Mouse (Mus musculus) heart, postnatal 14 days (tissue): ENCODE data around the gene Upf2. TPM values are rescaled to one million over a fixed set of nuclear protein-coding genes. Genes with fewer than 3 reads are reported as not detected.
"Not testable (repeated sequence)": the region's sequence is repeated elsewhere in the genome, so short reads cannot be mapped to it uniquely, and the experiment has no call there.

Experiments used
- DNase-seq, 2 experiments: peaks; one replicate each; pipeline ENCODE4 v3.0.0; 2021 to 2022
- intact Hi-C: fragments of 180-260 bp; cut with DNase I; formaldehyde crosslinking; loops from one replicate; pipeline ENCODE4 v1.15.1; 2025
- total RNA-seq, 2 experiments: library from RNA; stranded (reverse); gene quantifications; 2 replicates each; pipeline ENCODE4 v1.2.3; 2021

The Upf2 gene
- total RNA-seq, 2 experiments from 2014 or later, result 12.6 to 13.4 TPM

DNA sequence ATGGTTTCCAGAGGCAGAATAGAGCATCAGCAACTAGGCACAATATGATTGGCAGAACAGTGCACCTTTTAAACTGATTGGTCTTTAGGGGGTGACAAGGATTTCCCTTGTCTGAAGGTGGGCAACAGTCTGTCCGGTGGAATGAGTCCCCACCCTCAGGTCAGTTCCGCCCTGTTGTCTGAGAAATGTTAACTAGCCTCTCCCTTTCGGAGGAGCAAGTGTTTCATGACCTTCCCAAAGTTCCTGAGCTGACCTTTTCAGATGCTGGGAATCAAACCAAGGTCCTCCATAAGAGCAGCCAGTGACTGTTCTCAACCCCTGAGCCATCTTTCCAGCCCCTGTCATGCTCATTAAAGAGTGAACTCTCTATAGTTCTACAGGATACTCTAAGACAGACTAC is 4.4 kb upstream of the Upf2 start:
- DNase-seq, result no peak
- intact Hi-C loops, result no loop called here

DNA sequence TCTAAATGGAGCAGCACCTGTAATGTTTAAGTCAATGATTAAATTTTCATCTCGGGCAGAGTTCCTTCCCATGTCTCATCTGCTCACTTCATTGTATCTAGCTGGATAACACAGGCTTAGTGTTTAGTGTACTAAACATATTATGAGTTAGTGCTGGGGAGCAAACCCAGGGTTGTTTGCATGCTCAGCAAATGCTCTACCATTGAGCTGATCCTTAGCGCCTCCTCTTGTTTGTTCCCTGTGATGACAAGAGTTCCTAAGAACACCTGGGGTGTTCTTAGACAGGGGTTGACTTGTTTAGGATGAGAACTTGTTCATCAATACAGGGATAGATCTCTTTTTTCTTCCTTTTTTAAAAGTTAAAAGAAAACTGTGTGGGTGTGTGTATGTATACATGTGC is 2.3 kb upstream of the Upf2 start:
- intact Hi-C loops, result no loop called here
- no peak for DNase-seq

GRCm38 (mm10) chr2:5949821-5950220 is 1.4 kb upstream of the Upf2 start:
- not testable (repeated sequence) for DNase-seq
- intact Hi-C loops, result loop anchor here (2.0 kb wide), 1 partner anchor 55 kb away; the partner anchor contains the start of gene Sec61a2

DNA sequence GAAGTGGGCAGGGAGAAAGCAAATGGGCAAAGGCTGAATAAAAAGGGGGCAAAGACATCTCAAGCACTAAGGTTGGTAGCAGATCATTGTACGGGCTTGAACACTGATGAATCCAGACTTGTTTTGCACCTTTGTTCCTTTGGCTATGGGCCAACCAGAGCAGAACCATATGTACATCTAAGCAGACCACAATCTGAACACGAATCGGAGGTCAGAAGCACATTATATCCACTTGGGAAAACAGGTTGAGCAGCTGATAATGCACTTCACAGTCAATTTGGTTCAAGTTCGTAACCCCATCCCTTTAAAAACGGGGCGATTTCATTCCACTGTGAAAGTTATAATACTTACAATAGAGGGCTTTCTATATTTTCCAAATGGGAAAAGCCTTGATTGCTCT is 964 bp upstream of the Upf2 start:
- peak in 1 of 2 experiments; percentile 19 for DNase-seq
- intact Hi-C loops, result loop anchor here (2.0 kb wide), 1 partner anchor 56 kb away; the partner anchor contains the start of gene Sec61a2

- intact Hi-C loops, result loop anchor here (2.0 kb wide), 1 partner anchor 57 kb away; the partner anchor contains the start of gene Sec61a2
- no peak for DNase-seq
Observed at GRCm38 (mm10) chr2:5951621-5952211, 447 bp downstream of the Upf2 start.

DNA sequence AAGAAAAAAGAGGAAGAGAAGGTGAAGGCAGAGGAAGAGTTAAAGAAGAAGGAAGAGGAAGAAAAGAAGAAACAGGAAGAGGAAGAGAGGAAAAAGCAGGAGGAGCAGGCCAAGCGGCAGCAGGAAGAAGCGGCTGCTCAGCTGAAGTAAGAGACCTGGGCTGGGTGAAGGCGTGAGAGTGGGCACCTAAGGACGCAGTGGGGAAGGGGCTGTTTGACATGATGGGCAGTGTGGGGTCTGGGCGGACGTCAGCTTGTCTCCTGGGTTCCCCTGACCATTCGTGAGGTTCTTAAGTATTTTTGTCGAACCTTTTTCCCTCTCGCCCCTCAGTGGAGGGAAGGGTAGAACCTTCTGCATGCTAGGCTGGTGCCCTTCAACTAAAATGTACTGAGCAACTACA is 6.4 kb downstream of the Upf2 start:
- no peak for DNase-seq
- intact Hi-C loops, result no loop called here

DNA sequence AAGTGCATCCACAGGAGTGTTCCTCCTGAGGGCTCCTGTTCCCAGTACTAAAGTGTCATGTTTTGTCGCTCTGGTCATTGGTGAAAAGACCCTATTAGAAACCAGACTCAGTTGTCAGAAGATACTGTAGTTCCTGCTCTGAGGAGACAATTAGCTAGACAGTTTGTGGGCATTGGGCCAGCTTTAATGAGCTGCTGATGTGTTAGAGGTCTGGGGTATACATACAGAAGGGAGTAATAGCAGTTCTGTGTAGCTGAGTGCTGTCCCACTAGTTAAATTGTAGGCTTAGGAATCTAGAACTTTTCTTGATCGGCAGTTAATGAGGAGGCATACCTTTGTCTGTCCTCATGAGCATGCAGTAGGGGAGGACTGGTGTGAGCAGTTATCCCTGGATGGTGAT is 11.0 kb downstream of the Upf2 start:
- DNase-seq, result no peak
- intact Hi-C loops, result no loop called here

DNA sequence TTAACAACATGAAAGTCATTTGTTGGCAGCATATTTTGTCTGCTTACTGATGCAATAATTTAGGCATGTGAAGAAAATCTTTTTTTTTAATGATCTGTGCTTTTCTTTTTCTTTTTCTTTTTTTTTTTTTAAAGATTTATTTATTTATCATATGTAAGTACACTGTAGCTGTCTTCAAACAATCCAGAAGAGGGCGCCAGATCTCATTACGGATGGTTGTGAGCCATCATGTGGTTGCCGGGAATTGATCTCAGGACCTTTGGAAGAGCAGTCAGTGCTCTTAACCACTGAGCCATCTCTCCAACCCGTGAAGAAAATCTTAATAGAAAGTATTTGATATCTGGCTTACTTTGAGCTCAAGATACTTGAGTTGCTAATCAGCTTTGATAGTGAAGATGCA is 12.5 kb downstream of the Upf2 start:
- DNase-seq, intact Hi-C loops: not testable (repeated sequence)

DNA sequence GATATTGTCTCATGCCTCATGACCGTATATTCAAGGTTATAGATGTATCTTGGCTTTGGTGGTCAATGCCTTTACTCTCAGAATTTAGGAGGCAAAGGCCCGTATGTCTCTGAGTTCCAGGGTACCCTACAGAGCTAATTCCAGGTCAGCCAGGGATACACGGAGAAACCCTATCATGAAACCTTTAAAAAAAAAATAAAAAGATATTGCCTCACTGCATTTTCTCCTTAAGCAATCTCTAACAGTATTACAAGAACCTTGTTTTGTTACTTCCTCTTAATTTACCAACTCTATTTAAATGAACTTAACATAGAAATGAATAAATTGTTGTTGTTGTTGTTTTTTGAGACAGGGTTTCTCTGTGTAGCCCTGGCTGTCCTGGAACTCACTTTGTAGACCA is 14.7 kb downstream of the Upf2 start:
- intact Hi-C loops, result no loop called here
- DNase-seq, result no peak

DNA sequence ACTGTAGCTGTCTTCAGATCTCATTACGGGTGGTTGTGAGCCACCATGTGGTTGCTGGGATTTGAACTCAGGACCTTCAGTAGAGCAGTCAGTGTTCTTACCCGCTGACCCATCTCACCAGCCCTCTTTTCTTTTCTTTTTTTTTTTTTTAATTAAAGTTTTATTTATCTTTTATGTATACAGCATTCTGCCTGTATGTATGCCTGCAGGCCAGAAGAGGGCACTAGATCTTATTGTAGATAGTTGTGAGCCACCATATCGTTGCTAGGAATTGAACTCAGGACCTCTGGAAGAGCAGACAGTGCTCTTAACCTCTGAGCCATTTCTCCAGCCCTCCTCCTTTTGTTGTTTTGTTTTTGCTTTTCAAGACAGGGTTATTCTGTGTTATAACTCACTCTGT is 19.4 kb downstream of the Upf2 start:
- DNase-seq, intact Hi-C loops: not testable (repeated sequence)

DNA sequence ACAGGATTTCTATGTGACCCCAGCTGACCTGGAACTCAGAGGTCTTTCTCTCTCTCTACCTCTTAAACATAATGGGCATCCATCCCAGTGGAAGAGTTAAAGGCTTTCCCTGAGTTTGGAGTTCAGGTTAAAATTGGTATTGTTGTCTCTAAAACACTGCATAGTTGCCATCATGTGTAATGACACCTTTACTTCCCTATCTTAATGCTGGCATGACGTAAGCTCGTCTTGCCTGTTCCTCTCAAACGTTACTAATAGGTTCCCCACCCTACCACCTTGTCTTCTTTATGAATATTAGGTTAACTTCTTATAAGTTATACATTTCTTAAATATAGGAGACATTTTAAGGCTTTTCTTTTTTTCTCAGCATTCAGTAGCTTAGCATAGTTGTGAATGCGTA is 26.3 kb downstream of the Upf2 start:
- DNase-seq, result no peak
- intact Hi-C loops, result no loop called here

DNA sequence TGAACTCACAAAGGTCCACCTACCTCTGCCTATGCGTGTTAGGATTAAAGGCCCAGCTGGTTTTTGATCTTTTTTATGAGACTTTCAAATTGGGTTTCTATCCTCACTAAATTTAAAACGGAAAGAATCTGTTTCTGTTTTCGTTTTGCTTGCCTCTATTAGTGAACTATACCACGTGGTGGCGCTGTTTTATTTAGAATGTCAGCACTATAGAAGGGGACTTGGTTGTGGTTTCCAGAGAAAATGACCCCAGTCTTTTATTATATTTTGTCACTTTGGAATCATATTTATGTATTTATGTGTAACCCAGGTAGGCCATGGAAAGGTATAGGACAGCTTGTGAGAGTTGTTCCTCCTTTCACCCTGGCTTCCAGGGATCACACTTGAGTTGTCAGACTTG is 44.3 kb downstream of the Upf2 start:
- intact Hi-C loops, result loop anchor here (1.0 to 10.0 kb wide), 2 partner anchors 173 to 409 kb away; no protein-coding TSS in a partner anchor
- DNase-seq, result peak; percentile 20 to 67

DNA sequence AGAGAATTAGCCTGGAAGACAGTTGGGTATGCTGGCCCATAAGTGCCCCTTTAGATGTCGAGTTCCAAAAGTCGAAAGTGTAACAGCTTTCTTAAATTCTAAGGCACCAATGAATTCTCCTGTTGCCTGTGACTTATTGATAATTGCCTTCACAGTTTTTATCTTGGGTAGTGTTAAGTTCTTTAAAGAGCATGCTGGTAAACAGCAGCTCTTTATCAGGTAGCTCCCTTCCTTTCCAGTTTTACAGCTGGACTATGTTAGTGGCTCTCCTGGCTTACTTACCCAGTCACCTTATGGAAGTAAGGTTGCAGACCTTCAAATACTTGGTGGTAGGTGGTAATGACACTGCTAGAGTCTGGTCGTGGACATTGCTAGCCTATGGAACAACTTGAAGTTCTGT is 52.7 kb downstream of the Upf2 start:
- DNase-seq, result no peak
- intact Hi-C loops, result no loop called here

DNA sequence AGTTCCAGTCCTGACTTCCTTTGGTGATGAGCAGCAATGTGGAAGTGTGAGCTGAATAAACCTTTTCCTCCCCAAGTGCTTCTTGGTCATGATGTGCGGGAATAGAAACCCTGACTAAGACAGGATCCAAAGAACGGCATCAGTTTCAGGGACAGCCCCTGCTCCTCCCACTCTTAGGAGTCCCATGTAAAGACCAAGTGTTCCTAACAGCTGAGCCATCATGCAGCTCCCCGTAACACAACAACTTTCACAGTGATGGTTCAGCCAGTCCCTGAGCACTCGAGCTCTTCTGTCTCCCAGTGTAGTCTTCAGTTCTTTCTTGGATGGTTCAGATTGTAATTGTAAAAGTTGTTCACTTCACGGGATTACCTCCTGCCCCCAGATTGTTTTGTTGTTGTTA is 63.3 kb downstream of the Upf2 start:
- DNase-seq, result no peak
- intact Hi-C loops, result no loop called here

GRCm38 (mm10) chr2:6015182-6015581 is 63.9 kb downstream of the Upf2 start:
- DNase-seq, intact Hi-C loops: not testable (repeated sequence)

DNA sequence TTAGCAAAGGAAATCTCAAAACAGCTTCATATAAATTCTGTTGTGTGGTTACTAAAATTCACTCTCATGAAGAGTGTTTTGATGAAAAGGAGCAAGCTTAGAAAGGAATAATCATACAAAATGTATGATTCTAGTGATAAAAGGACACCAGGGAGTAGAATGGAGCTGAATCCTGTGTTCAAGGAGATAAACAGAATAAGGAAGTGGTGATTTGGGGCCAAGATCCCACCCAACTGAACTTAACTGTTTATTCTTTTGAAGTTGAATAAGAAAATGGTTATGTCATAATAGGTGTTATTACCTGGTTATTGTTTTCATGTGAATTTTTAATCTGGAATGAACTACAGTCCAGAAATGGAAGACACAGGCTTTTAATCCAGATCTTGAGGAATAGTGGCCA is 69.3 kb downstream of the Upf2 start:
- no peak for DNase-seq
- intact Hi-C loops, result no loop called here

DNA sequence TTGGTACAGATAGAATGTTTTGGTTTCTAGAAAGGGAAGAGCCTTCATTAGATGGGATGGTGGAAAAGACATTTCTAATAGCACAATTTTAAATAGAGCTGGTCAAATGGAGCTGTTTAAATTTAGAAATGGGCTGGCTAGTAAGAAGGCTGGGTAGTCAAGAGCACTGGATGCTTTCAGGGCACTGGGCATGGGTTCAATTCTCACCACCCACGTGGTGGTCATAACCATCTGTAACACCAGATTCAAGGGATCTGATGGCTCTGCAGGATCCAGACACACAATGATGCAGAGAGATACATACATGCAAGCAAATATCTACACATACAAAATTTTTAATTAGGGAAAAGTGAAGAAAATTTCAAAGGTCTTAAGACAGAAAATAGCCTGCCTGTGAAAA is 91.4 kb downstream of the Upf2 start:
- DNase-seq, result no peak
- intact Hi-C loops, result no loop called here

- no peak for DNase-seq
- intact Hi-C loops, result no loop called here
Observed at GRCm38 (mm10) chr2:6046796-6047195, 95.5 kb downstream of the Upf2 start.

DNA sequence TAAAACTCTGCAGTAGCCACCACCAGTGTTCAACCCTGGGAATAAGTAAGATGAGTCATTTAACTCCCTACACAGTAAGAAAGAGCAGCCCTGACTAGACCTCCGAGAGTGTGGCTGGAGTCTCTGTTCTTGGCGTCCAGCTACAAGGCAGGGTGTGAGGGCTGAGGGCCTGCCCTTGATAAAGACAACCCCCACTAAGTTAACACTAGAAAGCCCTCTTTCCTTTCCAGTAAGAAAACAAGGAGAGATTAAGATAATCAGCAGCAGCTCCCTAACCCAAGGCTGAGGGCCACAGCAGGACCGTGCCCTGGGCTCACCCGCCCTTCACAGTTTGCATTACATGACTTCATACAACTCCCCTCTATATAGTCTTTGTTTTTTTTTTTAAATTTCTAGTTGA is 97.3 kb downstream of the Upf2 start:
- intact Hi-C loops, result no loop called here
- no peak for DNase-seq

GRCm38 (mm10) chr2:6049018-6049417 is 97.7 kb downstream of the Upf2 start:
- intact Hi-C loops, result no loop called here
- no peak for DNase-seq

- intact Hi-C loops, result no loop called here
- DNase-seq, result no peak
Observed at GRCm38 (mm10) chr2:6055466-6055865, 104.2 kb downstream of the Upf2 start.

- intact Hi-C loops, result no loop called here
- DNase-seq, result no peak
Observed at GRCm38 (mm10) chr2:6056518-6056917, 105.2 kb downstream of the Upf2 start.

DNA sequence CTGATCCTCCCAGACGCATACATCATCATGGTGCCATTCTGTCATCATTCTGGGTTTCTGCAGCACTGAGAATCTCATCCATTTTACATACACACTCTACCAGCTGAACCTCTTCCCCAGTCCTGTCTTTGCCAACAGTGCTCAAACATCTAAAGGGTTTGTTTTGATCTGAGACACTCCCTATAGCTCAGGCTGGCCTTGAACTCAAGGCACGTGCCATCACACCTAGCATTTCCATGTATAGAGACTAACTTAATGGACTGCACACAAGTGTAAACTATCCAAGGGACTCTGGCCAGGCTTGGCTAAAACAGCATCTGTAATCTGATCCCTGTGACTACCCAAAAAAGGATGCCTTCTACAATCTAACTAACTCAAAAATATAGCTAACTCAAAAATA is 108.0 kb downstream of the Upf2 start:
- intact Hi-C loops, result no loop called here
- no peak for DNase-seq
